Mouse (Mus musculus) brain, embryonic 14.5 days (tissue): ENCODE measurements around the gene Abca5. TPM values are rescaled to one million over a fixed set of nuclear protein-coding genes. Genes with fewer than 3 reads are reported as not detected.

Source experiments
- DNase-seq: peaks from one replicate; pipeline ENCODE4 v3.0.0-alpha.2; 2011; ENCODE audit warnings: low read depth
- CTCF ChIP-seq: fragments of 200-500 bp; IDR thresholded peaks from 2 replicates; pipeline ENCODE4 v1.5.1; 2012; ENCODE audit warnings: inconsistent platforms, mild to moderate bottlenecking, moderate library complexity, borderline replicate concordance; ENCODE audit not compliant: insufficient read depth, insufficient read length; ENCODE audit errors: extremely low read depth
- POLR2A ChIP-seq: fragments of 200-500 bp; IDR thresholded peaks from 2 replicates; pipeline ENCODE4 v1.6.1; 2012; ENCODE audit warnings: mild to moderate bottlenecking, inconsistent platforms, borderline replicate concordance; ENCODE audit not compliant: poor library complexity, insufficient read depth, insufficient read length, severe bottlenecking; ENCODE audit errors: extremely low read depth
- polyA plus RNA-seq: library from polyadenylated mRNA; depleted of rRNA; stranded (reverse); fragments of >200 nt; gene quantifications from 2 replicates; pipeline ENCODE4 v1.2.3, GENCODE M21; 2012; rRNA removed

Gene Abca5
- polyA plus RNA-seq, 1 experiment: 6.5 TPM

DNA sequence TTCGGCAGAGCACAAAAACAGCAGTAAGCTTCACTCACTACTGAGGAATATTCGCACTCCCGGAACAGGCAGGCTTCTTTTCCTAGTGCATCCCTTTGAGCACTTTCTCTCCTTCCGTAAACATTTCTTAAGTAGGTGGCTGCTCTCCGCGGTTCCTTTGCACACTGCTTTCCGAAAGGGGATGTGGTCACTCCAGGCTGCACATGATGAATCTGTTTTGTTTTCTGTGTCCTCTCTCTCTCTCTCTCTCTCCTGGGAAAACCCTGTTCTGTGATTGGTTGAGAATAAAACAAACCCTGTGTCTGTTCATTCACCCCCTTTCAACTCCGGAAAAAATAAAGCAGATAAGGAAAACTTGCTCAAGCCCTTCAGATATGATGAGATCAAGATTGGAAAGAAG, 86.0 kb downstream of the Abca5 start, which contains the start of gene Abca6:
Abca6 (minus strand) TSS at position 243 of the 400 bp plus-strand sequence.
- DNase-seq: peak; percentile 46

GRCm38 (mm10) chr11:110244730-110245129, 92.8 kb downstream of the Abca5 start:
- DNase-seq: no peak
- TF ChIP-seq CTCF (no peak), POLR2A (no peak)

More for the DNA sequence above, 86.0 kb downstream of the Abca5 start, which contains the start of gene Abca6:
- TF ChIP-seq CTCF (no peak), POLR2A (no peak)

- no peak for TF ChIP-seq POLR2A
Observed at GRCm38 (mm10) chr11:110237466-110237865, 100.0 kb downstream of the Abca5 start.

DNA sequence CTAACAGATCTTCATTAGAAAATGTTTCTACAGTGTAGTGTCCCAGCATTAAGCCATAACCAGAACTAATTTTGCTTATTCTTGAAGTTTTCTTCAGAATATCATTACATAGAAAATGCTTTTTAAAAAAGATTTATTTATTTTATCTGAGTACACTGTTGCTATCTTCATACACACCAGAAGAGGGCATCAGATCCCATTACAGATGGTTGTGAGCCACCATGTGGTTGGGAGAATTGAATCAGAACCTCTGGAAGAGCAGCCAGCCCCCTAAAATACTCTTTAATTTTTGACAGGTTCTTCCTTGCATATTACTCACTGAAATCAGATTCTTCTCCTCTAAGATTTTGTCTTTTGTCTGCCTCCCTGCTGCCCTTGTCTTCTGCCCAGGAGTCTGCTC, 104.5 kb downstream of the Abca5 start:
- no peak for DNase-seq
- no peak for TF ChIP-seq CTCF
- TF ChIP-seq POLR2A: no peak

More at GRCm38 (mm10) chr11:110237466-110237865, 100.0 kb downstream of the Abca5 start:
- DNase-seq: no peak

Other genes with a start within 250 kb of the Abca5 start
- 1.2 and 1.8 TPM in 2 replicates for gene Abca8a, start 241.7 kb downstream of the Abca5 start, polyA plus RNA-seq
- 2.5 and 4.2 TPM in 2 replicates for gene Abca9, start 169.5 kb downstream of the Abca5 start, polyA plus RNA-seq
- 0.14 and 0.33 TPM in 2 replicates for gene Abca6, start 85.9 kb downstream of the Abca5 start, polyA plus RNA-seq
- gene Map2k6, start 61.4 kb upstream of the Abca5 start, polyA plus RNA-seq: 20.8 and 21.4 TPM in 2 replicates